Mouse (Mus musculus): Measurements from ENCODE around the gene Hnrnpl.

- TF ChIP-seq CTCF (IDR thresholded peaks at IDR 0.05; ENCODE audit: insufficient read depth, low read depth, low read length) (no peak), POLR2A (IDR thresholded peaks at IDR 0.05; ENCODE audit: insufficient read depth, low read depth, low read length) (0 out of 2 replicates have a peak, but pooled peaks have one; percentile 35)
Observed at GRCm38 (mm10) chr7:28824941-28825685, 16.8 kb downstream of the Hnrnpl start, which contains the start of gene Ech1.
